Mouse (Mus musculus): ENCODE measurements at regions not wholly inside any gene's neighbourhood (a gene's known extent, or its start where the extent isn't known, plus 50 kb on each side); places are given as distances from the start of the nearest gene placed in this dataset.

DNA sequence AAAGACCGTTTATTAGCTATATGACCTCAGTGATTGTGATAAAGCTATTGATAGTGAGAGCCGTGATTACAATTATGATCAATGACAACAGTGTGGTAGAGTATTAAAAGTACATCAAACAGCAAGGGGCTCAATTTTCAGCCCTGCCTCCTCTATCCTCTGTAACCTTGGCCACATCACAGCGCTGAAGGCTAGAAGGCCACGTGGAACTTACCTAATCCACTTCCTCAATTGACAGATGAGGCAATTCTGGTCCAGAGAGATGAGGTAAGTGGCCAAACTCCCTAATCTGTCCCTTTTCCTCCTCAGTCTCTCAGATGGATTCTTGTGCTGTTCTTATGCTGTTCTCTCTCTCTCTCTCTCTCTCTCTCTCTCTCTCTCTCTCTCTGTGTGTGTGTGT is 114.7 kb upstream of the Tle3 start:
- in situ Hi-C loops (cut with MboI, MseI): no loop called here

DNA sequence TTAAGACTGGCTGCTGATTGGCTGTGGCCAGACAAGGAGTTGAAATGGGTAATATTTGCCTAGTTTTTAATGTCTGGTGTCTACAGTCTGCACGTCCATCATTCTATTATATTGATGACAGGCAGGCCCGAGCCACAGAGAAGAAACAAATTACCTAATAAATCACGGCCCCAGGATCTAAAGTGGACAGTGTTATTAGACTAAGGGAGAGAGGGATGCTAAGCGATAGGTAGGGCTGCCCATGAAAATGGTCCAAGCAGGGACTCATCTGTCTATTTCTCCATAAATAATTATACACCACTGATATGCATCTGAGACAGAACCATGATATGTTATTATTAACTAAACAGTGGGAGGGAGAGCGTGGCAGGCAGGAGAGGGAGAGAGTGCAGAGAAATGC is 114.1 kb upstream of the Tle3 start:
- in situ Hi-C loops (cut with MboI, MseI): no loop called here

DNA sequence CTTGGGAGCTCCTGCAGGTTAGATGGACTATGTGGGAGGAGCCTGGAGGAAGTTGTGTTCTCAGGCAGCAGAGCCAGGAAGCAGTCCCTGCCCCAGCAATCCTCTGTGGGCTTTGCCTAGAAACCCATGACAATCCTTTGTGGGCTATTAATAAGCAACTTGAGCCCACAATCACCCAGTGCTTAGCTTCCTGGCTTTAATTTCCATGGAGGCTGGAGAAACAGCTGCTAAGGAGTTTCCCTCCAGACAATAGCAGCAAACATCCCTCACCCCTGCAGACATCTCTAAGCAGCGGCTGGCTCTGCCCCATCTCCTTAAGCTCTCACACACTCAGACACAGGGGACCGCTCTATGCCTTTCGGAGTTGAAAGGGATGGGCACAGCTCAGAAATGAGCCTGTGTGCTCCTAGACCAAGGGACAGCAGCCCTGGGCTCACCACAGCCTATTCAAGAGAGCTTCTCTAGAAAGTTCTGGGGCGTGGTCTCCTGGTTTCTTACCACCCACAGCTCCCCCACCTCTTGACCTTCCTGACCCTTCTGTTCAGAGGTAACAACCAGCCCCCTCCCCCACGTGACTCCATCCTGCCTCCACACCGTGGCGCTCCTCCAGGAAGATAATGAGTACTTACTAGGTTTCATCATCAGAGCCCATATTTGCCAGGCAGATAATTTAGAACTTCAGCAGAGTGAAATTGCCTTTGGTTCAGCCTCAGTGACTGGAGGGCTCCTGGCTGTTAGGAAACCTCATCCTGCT is 112.6 kb upstream of the Tle3 start:
- in situ Hi-C loops (cut with MboI, MseI): no loop called here

DNA sequence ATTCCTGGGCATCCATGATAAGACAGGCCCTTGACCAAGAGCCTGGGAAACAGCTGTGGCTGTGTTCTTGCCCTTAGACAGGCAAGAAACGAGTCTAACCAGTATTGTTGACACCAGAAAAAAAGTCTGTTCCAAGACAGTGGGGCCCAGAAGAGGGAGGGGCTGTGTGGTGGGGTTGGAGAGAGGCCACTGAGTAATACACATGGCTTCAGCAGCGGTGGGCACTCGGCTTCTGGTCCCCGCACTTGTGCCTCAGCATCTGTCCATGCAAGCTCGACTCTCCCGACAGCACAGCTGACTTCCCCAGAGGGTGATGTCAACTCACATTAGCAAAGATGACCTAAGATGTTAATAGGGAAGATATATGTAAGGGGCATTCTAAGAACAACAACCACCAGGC is 110.9 kb upstream of the Tle3 start:
- in situ Hi-C loops (cut with MboI, MseI): no loop called here

DNA sequence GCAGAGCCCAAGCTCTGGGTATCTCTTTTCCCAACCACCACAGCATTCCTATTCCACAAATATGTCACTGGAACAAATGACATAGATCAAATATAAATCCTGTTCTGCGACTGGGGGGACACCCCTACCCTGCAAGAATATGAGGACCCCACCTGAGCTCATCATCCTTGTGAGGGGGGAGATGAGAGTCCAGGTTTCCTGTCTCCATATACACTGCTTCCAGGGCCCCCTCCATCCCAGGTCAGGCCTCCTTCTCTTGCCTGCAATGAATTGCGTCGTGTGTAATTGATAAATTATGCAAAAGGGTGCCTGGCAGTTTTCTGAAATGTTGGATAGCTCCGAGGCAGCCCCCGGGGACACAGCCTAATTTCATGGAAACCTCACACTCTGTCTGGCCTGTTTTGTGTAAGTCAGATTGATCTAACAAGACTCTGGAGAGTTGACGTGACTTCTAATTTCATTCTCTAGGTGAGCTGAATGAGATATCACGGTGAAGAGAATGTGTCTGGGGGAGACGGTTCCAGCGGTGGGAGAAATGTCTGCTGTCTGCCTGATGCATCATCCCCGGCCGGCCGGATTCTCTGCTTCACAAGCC is 110.3 kb upstream of the Tle3 start:
- in situ Hi-C loops (cut with MboI, MseI): no loop called here

DNA sequence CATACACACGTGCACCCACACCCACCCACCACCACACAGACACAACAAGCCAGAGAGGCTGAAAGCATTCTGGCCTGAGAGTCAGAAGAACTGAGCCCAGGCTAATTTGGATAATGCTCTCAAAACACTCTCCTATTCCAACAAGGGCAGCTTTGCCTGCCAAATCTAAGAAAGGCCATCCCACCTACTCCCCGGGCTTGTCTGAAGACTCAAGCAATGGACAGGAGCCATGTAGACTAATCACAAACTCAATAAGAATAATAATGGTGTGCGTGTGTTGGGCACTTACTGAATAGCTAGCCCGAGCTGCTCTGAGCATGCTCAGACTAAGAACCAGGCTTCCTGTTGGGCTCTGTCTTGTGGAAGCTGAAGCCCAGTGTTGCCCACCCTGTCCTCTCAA is 108.8 kb upstream of the Tle3 start:
- in situ Hi-C loops (cut with MboI, MseI): no loop called here

DNA sequence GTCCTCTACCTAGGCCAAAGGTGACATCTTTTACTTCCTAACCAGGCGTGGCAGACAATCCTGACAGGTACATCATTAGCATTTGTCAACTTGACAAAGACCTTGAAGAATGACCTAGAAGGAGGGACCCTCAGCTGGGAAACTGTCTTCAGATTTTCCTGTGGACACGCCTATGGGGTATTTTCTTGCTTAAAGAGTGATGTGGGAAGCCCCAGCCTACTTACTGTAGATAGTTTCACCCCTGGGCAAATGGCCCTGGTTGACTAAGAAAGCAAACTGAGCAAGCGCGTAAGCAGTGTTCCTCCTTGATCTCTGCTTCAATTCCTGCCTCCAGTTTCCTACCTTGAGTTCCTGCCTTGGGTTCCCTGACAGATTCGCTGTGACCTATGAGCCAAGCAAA is 106.7 kb upstream of the Tle3 start:
- in situ Hi-C loops (cut with MboI, MseI): no loop called here

DNA sequence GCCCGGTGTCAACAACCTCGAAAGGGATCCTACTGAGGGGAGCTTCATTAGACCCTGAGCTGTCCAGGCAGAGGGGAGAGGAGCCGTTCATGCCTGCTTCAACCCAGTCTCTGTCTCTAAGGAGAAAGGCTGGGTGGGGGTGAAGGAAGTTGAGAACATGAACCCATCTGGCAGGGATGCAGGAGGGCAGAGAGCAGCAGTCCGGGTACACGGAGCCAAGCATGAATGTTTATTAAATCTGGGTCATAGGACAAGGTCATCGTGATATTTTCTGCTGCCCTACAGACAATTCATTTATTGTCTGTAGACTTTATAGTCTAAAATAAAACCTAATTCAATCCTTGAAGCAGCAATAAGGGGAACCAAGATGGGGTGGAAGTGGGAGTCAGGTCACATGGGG is 105.2 kb upstream of the Tle3 start:
- in situ Hi-C loops (cut with MboI, MseI): no loop called here

DNA sequence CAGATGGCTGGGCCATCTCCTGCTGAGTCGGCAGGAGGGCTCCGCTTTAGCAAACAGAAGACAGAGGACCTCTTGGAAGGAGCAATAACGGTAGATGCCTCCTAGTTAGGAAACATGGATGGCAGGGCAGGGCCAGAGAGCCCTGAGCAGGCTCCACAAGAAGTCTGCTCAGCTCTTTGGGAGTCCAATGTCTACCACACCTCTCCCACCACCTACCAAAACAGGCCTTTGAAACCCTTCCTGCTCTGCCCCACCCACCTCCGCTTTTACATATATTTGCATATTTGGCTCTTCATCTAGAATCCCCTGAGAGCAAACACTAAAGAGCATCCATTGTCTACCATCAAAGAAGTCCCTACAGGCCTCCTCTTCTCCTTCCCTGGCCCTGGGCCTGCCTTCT is 104.6 kb upstream of the Tle3 start:
- in situ Hi-C loops (cut with MboI, MseI): no loop called here

DNA sequence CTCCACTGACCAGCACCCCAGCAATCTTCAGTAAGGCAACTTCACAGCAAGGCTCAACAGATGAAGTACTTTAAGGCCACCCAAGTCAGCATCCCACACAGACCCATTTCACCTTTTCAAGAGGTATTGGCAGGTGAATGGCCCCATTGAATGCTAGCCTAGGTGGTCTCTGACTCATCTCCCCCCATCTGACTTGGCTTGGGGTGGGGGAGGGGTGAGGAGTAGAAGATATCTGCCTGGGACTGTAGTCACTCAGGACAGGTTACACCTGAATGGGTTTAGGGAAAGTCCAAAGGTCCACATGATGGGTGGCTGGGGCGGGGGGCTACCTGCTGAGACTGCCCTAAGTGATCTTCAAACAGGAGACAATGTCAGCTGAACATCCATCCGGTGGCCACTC is 104.0 kb upstream of the Tle3 start:
- in situ Hi-C loops (cut with MboI, MseI): no loop called here

DNA sequence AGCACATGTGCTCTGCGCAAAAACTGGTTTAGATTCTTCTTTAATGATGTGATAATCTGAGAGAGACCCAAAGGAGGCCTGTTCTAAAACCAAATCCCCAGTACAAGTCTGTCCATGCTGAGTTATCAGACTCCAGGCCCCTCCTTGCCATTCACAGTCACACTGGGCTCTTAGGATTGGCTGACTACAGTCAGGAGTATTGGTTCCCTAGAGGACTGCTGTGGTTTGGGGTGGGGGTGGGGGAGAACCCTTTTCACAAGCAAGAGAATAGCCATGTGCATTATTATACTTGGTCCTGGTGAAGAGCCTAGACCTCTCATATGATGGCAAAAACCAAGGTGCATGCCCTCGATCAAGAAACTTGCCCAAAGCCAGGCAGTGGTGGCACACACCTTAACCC is 103.5 kb upstream of the Tle3 start:
- in situ Hi-C loops (cut with MboI, MseI): no loop called here

DNA sequence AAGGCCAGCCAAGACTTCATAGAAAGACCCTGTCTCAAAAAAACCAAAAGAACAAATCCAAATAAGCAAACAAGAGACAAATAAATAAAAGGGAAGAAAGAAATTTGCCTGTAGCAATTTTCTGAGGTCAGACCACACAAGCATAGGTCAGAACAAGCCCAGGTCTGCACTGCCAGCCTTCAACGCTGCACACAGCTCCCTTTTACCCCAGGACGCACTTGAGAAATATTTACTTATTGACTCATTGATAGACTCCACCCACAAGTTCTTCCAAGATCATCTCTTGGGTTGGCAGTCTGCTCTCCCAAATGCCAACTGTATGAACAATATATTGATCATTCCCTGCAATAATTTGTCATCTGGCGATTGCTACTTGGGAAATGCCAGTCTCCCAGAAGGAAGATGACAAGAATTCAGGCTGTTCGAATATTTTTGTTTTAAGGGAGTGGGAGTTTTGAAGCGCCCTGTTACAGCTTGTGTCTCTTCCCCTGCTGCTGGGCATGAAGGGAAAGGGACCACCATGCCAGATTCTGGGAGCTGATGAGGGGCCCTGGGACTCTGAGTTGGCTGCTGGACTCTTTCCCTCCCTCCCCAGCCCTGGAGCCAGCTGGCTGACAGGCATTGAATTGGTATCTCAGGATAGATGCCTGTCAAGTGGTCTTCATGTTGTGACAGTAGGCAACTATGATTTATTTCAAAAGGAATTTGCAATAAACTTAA is 102.9 kb upstream of the Tle3 start:
- in situ Hi-C loops (cut with MboI, MseI): no loop called here

DNA sequence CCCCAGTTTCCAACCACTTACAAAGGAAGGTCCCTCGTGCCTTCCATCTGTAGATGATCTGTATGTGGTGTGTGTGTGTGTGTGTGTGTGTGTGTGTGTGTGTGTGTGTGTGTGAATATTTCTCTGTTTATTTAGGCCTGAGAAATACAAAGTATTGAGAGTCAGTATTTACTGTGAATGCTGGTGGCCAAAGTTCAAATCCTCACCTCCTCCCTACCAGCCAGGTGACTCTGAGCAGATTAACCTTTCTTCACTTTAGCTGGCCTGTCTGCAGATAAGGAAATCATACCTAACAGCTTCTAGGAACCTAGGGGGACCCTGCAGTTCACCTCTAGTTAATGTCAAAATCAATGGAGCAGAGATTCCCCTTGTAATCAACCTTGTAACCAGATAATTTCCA is 100.9 kb upstream of the Tle3 start:
- in situ Hi-C loops (cut with MboI, MseI): no loop called here

DNA sequence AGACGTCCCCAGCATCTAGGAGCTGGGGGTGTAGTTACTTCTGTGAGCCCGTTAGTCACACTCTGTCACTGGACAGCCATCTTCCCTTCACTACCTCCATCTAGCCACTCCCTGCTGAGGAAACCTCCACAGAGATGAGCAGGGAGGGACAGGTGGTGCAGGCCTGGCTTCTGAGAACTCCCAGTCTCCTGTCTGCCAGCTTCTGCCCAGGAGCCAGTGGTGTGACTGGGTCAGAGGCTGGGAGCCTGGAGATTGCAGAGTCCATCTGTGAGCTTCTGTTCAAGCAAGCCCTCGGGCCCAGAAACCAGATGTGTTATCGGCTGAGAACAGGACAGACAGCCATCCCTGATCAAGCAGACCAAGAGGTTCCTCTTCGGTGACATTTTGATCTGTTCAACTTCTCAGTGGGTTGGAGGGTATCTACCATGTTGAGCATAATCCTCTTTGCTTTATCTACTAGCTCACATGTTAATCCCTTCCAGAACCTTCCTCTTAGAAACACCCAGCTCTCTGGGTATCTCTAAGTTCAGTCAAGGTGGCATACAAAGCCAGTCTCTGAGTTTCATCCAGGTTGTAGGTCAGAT is 100.3 kb upstream of the Tle3 start:
- in situ Hi-C loops (cut with MboI, MseI): no loop called here

DNA sequence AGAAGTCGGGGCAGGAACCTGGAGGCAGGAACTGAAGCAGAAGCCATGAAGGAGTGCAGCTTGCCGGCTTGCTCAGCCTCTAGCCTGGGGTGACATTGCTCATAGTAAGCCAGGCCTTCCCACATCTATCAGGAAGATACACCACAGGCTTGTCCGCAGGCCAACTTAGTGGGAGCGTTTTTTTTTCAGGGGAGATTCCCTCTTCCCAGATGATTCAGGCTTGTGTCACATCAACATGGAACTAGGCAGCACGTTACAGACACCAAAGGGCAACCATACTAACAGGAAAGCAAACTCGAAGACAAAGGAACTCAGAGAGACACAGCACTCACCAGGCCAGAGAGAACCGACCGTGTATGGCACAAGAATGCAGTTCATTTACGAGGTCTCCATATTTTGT is 98.1 kb upstream of the Tle3 start:
- in situ Hi-C loops (cut with MboI, MseI): no loop called here

DNA sequence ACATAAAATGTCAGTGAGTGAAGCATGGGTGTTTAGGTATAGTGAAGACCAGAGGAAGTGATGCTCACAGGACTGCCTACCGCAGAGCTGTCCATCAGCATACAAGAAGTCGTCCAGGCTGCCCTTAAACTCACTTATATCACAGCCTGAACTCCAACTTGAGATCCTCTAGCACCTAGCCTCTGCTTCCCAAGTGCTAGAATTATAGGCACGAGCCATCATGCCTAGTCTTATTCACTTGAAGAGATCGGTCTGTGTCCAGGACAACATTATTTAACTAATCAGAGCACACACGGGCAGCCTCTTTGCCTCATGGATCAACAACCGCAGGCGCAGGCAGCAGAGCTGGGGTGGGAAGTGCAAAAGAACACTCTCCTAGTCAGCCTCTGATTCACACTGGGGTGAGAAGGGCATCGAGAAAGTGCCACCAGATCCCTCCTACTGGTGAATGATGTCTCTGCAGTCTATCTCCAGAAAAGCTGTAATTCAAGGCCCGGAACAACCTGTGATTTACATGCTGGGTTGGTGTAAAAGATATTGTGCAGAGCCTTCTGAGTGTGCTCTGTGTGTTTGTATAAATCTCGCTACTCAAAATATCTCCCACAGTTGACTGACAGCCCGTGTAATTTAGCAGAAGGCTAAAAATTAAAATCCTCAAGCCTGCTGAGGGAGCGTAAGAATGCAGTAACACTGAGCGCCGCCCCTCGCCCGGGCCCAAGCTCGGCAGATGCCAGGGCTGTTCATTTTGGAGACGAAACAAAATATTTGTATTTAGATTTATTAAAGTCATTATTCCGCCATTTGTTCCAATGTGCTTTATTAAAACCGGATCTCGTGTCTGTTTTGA is 94.6 kb upstream of the Tle3 start:
- in situ Hi-C loops (cut with MboI, MseI): no loop called here

DNA sequence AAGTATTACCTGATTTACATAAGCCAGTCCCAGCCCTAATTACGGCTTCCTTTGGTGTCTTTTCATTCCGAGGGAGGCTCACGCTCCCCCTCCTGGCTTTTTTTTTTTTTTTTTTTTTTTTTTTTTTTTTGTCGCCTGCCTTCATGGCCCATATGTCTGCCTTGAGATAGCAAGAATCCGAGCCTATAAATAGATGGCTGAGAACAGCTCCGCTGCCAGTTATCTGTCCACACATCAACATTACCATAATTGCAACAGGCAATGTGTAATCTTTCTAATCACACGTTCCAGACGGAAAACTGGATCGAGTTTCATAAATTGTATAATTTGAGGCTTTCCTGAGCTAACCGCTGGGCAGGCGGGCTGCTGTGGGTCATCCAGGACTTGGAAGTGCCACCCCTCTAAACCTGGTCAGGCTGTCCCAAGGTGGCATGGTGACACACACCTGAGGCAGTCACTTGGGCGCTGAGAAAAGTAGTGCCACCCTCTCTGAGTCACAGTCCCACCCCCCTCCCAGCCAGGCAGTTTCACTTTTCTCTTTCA is 93.9 kb upstream of the Tle3 start:
- in situ Hi-C loops (cut with MboI, MseI): no loop called here

DNA sequence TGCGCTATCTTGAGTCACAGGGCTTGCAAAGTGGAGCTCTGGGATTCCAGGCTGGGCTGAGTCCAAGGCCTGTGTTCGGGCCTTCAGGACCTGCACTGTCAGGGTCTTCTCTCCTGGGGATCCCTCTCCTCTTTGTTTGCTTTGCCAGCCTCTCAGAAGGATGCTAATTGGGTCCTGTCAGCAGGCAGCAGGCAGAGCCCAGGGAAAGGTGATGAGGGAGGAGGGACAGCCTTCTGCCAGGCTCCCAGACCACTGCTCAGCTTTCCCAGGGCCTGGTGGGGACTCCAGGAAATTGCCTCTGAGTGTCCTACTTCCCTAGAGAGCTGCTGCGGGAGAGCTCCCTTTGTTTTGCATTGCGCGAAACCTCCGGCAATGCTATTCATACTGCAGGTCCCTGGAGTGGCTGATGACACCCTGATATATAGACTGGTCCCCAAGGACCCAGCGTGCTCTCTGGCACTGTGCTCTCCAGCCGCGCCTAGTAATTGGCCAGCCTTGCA is 93.1 kb upstream of the Tle3 start:
- in situ Hi-C loops (cut with MboI, MseI): no loop called here

DNA sequence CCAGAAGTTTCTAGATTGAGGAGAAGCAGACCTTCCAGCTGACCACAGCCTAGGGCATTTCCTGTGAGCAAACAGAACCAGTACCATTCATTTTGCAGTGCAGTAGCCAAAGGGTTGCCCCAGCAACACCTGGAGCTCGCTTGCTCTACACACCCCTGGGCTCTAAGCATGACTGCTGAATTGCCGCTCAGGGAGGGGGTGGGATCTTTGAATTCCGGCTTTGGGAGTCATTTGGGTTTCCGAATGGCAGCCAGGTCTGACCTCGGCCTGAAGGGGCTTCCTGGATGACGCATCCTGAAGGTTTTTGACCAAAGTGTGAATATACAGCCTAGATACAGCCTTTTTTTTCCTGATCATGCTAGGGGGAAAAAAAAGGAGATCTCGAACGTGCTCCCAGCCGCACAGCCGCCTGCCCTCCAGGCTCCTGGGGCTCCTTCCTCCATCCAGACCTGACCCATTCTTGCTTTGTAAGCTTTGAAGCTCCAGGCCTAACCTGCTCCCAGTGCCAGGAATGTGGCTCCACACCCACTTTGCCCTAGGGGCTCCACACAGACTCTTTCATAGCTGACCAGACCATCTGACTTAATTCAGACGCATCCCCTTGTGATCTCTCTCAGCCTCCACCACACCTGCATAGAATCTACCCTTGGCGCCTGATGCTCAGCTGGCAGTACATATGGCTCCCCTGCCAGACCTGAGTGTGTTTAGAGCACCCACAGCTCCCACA is 91.1 kb upstream of the Tle3 start:
- in situ Hi-C loops (cut with MboI, MseI): no loop called here

DNA sequence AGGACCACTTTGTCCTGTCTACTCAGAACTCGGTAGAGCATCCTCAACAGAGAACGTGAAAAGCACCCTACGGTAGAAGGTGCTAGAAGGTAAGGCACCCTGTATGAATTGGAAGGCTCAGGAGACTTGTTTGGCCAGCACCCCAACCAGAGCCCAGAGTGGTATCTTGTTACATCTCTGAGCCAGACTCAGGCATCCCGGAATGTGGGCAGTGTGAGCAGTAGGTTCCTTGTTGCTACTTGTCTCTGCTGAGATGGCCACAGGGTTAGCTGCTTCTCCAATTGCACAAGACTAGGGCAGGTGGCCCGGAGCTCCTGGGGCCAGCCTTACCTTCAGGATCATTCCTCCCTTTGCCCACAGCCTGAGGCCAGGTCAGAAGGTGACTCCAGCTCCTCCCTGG is 88.9 kb upstream of the Tle3 start:
- in situ Hi-C loops (cut with MboI, MseI): no loop called here
